Mouse (Mus musculus): ENCODE measurements around the gene Dnm2. TPM values are rescaled to one million over a fixed set of nuclear protein-coding genes. Genes with fewer than 3 reads are reported as not detected.
"Not testable (repeated sequence)": the region's sequence is repeated elsewhere in the genome, so short reads cannot be mapped to it uniquely, and the experiment has no call there.

Dnm2 gene
- polyA plus RNA-seq, 1 experiment from 2014 or later = 50.0 TPM

DNA sequence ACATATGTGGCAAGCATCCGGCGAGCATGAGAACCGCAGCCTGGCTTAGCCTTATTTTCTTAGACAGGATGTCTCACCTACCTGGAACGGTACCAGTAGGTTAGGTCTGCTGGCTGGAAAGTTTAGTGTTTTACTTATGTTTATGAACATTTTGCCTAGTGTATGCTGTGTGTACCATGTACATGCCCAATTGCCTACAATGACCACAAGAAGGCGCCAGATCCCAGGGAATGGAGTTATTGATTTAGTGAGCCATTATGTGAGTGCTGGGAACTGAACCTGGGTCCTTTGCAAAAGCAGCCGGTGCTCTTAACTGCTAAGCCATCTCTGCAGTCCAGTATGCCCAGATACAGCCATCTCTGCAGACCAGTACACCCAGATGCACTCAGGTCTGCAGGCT, 53.0 kb downstream of the Dnm2 start:
- H3K9ac ChIP-seq (ENCODE audit: low read depth, low read length) = no peak overlapping the region
- ATAC-seq (ENCODE audit: low read depth) = no peak
- H3K27me3 ChIP-seq (ENCODE audit: control insufficient read depth, insufficient read depth, low read depth, low read length) = no peaks in the 10 kb centered on the region
- no peaks in the 10 kb centered on the region for H3K4me1 ChIP-seq (ENCODE audit: control insufficient read depth, low read depth, low read length)
- WGBS (ENCODE audit: insufficient replicate concordance) = 97% methylated on average over 6 of the region's 6 CpGs
- H3K4me2 ChIP-seq (ENCODE audit: low read depth, low read length) = no peak overlapping the region
- H3K27ac ChIP-seq (ENCODE audit: low read length) = no peak overlapping the region
- peaks cover 74% of the 10 kb centered on the region for H3K36me3 ChIP-seq (ENCODE audit: control insufficient read depth, insufficient read depth)
- H3K4me3 ChIP-seq (ENCODE audit: low read depth, low read length) = no peak overlapping the region
- 0 out of 2 replicates have a peak, but pooled peaks cover 5% of the 10 kb centered on the region for H3K9me3 ChIP-seq (replicated peaks; ENCODE audit: control insufficient read depth, low read length)

DNA sequence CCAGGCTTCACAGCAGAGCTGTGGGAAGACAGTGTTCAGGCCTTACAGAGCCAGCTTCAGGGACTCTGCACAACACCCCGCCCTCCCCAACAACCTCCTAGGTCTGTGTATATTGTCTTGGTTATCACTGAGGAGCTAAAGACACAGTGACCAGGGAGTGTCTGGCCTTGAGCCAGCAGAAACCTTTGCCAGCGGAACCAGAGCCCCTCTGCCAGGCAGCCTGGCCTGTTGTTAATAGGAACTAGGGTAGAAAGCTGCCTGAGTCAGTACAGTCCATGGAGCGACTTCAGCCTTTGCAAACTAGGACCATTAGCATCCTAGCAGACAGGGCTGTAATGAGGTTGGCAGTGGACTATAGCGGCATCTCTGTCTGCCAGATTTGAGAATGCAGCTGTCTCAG, 59.4 kb downstream of the Dnm2 start:
- Histone ChIP-seq H3K36me3 (ENCODE audit: control insufficient read depth, insufficient read depth) (peaks cover 33% of the 10 kb centered on the region), H3K4me1 (ENCODE audit: control insufficient read depth, low read depth, low read length) (no peaks in the 10 kb centered on the region), H3K4me3 (ENCODE audit: low read depth, low read length) (no peak overlapping the region), H3K9me3 (replicated peaks; ENCODE audit: control insufficient read depth, low read length) (no peaks in the 10 kb centered on the region), H3K27me3 (ENCODE audit: control insufficient read depth, insufficient read depth, low read depth, low read length) (no peaks in the 10 kb centered on the region), H3K27ac (ENCODE audit: low read length) (no peak overlapping the region), H3K9ac (ENCODE audit: low read depth, low read length) (no peak overlapping the region), H3K4me2 (ENCODE audit: low read depth, low read length) (no peak overlapping the region)
- no peak for ATAC-seq (ENCODE audit: low read depth)
- whole genome bisulfite sequencing (ENCODE audit: insufficient replicate concordance) = 87% methylated on average over 4 of the region's 4 CpGs

DNA sequence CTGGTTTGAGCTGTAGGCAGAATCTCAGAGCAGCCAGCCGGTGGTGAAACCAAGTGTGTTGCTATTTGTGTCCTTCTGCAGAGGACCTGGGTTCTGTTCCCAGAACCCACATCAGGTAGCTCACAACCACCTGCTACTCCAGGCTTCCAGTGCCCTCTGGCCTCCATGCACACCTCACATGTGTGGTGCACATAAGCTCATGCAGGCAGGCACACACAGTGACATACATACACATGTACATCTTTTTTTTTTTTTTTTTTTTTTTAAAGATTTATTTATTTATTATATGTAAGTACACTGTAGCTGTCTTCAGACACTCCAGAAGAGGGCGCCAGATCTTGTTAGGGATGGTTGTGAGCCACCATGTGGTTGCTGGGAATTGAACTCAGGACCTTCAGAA, 63.5 kb downstream of the Dnm2 start:
- peaks cover 14% of the 10 kb centered on the region for H3K36me3 ChIP-seq (ENCODE audit: control insufficient read depth, insufficient read depth)
- ATAC-seq (ENCODE audit: low read depth); H3K4me2 ChIP-seq (ENCODE audit: low read depth, low read length); H3K27me3 ChIP-seq (ENCODE audit: control insufficient read depth, insufficient read depth, low read depth, low read length); H3K4me1 ChIP-seq (ENCODE audit: control insufficient read depth, low read depth, low read length); H3K27ac ChIP-seq (ENCODE audit: low read length); H3K4me3 ChIP-seq (ENCODE audit: low read depth, low read length); H3K9ac ChIP-seq (ENCODE audit: low read depth, low read length); H3K9me3 ChIP-seq (replicated peaks; ENCODE audit: control insufficient read depth, low read length): not testable (repeated sequence)
- 88% methylated on average over 1 of the region's 2 CpGs for WGBS (ENCODE audit: insufficient replicate concordance)

DNA sequence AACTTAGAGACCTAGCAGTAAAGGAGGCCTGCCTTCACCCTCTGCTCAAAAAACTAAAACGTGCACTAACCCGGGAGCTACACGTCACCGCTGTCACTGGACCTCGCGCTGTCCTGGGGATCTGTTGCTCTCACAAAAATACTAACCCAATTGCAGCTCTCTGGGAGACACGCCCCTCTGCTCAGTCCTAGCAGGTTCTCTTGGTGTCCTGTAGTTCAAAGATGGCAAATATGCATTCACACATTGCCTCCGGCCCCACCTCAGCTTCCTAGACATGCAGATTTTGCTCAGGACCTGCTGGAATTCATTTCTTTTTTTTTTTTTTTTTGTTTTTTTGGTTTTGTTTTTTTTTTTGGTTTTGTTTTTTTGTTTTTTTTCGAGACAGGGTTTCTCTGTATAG, 66.0 kb downstream of the Dnm2 start:
- Histone ChIP-seq H3K27me3 (ENCODE audit: control insufficient read depth, insufficient read depth, low read depth, low read length) (no peaks in the 10 kb centered on the region), H3K9ac (ENCODE audit: low read depth, low read length) (no peak overlapping the region), H3K9me3 (replicated peaks; ENCODE audit: control insufficient read depth, low read length) (no peaks in the 10 kb centered on the region), H3K4me1 (ENCODE audit: control insufficient read depth, low read depth, low read length) (no peaks in the 10 kb centered on the region), H3K27ac (ENCODE audit: low read length) (no peak overlapping the region), H3K36me3 (ENCODE audit: control insufficient read depth, insufficient read depth) (peaks cover 11% of the 10 kb centered on the region), H3K4me2 (ENCODE audit: low read depth, low read length) (no peak overlapping the region), H3K4me3 (ENCODE audit: low read depth, low read length) (no peak overlapping the region)
- no peak for ATAC-seq (ENCODE audit: low read depth)
- WGBS (ENCODE audit: insufficient replicate concordance) = 89% methylated on average over 9 of the region's 9 CpGs

DNA sequence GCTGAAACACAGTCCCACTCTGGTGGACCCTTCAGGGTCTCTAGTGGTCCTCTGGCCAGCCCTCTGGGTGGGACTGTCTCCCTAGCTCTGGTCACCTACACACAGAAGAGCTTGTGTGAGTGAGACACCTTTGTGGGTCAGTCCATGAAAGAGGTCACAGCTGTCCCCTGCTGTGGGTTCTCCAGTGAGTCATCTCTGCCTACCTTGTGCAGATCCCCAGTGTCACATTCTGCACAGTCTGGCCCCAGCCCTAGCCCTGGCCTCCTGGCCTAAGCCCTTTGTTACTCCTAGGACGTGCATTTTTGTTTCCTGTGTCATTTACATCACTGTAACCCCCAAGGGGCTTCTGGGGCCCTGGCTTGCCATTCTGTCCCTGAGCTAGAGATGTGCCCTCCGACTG, 69.2 kb downstream of the Dnm2 start:
- Histone ChIP-seq H3K36me3 (ENCODE audit: control insufficient read depth, insufficient read depth) (peaks cover 12% of the 10 kb centered on the region), H3K4me3 (ENCODE audit: low read depth, low read length) (no peak overlapping the region), H3K9me3 (replicated peaks; ENCODE audit: control insufficient read depth, low read length) (no peaks in the 10 kb centered on the region), H3K9ac (ENCODE audit: low read depth, low read length) (no peak overlapping the region), H3K27me3 (ENCODE audit: control insufficient read depth, insufficient read depth, low read depth, low read length) (no peaks in the 10 kb centered on the region), H3K4me2 (ENCODE audit: low read depth, low read length) (no peak overlapping the region), H3K27ac (ENCODE audit: low read length) (no peak overlapping the region), H3K4me1 (ENCODE audit: control insufficient read depth, low read depth, low read length) (no peaks in the 10 kb centered on the region)
- ATAC-seq (ENCODE audit: low read depth) = no peak
- 83% methylated on average over 2 of the region's 2 CpGs for WGBS (ENCODE audit: insufficient replicate concordance)

DNA sequence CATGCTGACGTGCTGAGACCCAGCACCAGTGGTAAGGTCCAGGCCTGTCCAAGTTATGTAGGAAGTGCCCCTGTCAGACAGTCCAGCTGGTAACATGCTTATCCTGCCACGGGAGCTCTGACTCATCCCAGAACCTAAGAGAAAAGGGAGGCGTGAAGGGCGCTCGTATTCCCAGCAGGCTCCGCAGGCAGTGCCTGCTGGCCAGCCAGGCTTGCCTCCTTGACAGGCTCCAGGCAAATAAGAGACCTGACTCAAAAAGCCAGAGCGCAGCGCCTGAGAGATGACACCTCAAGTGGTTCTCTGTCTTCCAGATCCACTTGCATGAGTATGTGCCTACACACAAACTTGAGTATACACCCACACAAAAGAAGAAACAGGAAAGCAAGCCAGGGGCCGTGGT, 70.0 kb downstream of the Dnm2 start:
- ATAC-seq (ENCODE audit: low read depth) = no peak
- Histone ChIP-seq H3K4me3 (ENCODE audit: low read depth, low read length) (no peak overlapping the region), H3K4me1 (ENCODE audit: control insufficient read depth, low read depth, low read length) (no peaks in the 10 kb centered on the region), H3K9ac (ENCODE audit: low read depth, low read length) (no peak overlapping the region), H3K27ac (ENCODE audit: low read length) (no peak overlapping the region), H3K36me3 (ENCODE audit: control insufficient read depth, insufficient read depth) (peaks cover 17% of the 10 kb centered on the region), H3K9me3 (replicated peaks; ENCODE audit: control insufficient read depth, low read length) (no peaks in the 10 kb centered on the region), H3K27me3 (ENCODE audit: control insufficient read depth, insufficient read depth, low read depth, low read length) (no peaks in the 10 kb centered on the region), H3K4me2 (ENCODE audit: low read depth, low read length) (no peak overlapping the region)
- 85% methylated on average over 9 of the region's 9 CpGs for WGBS (ENCODE audit: insufficient replicate concordance)

DNA sequence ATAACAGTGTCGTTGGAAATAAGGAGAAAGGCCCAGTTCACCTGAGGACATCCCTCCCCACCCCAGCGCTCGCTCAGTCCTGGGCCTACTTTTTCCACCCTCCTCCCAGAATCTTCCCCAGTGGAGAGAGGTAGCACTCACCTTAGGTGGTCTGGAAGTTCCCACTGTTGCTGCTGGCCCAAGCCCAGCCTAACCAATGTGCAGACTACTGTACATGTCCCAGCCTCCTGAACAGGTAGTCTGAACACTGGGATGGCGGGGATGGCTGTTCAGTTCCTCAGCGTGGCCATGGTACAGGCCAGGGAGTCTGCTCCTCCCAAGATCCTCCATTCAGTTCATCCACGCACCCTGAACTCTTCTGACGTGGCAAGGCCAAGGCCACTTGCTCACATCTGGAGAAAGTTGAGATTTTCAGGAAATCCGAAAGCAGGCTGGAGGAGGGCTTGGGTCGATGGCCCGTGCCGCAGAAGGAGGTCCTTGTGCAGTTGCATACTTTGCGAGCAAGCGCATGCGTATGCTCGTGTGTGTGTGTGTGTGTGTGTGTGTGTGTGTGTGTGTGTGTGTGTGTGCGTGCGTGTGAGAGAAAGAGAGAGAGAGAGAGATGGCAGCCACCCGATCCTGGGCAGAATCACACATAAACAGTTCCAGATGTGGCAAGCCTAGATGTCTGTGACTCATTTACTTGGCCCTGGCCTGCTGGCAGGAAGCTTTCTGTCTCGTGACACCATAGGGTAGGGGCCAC, 71.8 kb downstream of the Dnm2 start:
- WGBS (ENCODE audit: insufficient replicate concordance) = 88% methylated on average over 17 of the region's 19 CpGs
- Histone ChIP-seq H3K27ac (ENCODE audit: low read length) (no peak overlapping the region), H3K4me3 (ENCODE audit: low read depth, low read length) (no peak overlapping the region), H3K4me1 (ENCODE audit: control insufficient read depth, low read depth, low read length) (no peaks in the 10 kb centered on the region), H3K4me2 (ENCODE audit: low read depth, low read length) (no peak overlapping the region), H3K9ac (ENCODE audit: low read depth, low read length) (no peak overlapping the region), H3K27me3 (ENCODE audit: control insufficient read depth, insufficient read depth, low read depth, low read length) (no peaks in the 10 kb centered on the region), H3K36me3 (ENCODE audit: control insufficient read depth, insufficient read depth) (peaks cover 20% of the 10 kb centered on the region), H3K9me3 (replicated peaks; ENCODE audit: control insufficient read depth, low read length) (no peaks in the 10 kb centered on the region)
- no peak for ATAC-seq (ENCODE audit: low read depth)

DNA sequence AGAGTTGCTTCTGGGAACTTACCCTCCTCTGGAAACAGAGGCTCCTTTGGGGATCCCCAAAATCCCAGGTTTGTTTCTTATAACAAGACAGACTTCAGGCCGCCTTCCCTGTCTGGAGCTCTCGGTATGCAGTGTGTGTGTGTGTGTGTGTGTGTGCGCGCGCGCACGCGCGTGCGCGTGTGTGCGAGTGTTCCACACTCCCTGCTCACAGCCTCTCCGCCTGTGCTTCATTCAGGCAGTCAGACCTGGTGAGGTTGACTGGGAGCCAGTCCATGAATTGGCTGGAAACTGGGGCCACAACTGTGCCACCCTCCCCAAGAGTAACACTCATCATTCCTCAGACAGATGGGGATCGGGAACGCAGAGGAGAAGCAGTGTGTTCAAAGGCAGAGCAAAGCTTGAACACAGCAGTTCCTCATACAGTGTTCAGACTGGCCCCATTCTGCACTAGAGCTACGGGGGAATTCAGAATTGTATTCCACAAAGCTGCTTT, 72.4 kb downstream of the Dnm2 start:
- 94% methylated on average over 16 of the region's 16 CpGs for WGBS (ENCODE audit: insufficient replicate concordance)
- Histone ChIP-seq H3K27me3 (ENCODE audit: control insufficient read depth, insufficient read depth, low read depth, low read length) (no peaks in the 10 kb centered on the region), H3K9ac (ENCODE audit: low read depth, low read length) (no peak overlapping the region), H3K36me3 (ENCODE audit: control insufficient read depth, insufficient read depth) (peaks cover 18% of the 10 kb centered on the region), H3K4me1 (ENCODE audit: control insufficient read depth, low read depth, low read length) (no peaks in the 10 kb centered on the region), H3K4me3 (ENCODE audit: low read depth, low read length) (no peak overlapping the region), H3K9me3 (replicated peaks; ENCODE audit: control insufficient read depth, low read length) (no peaks in the 10 kb centered on the region), H3K4me2 (ENCODE audit: low read depth, low read length) (no peak overlapping the region), H3K27ac (ENCODE audit: low read length) (no peak overlapping the region)
- ATAC-seq (ENCODE audit: low read depth) = no peak

DNA sequence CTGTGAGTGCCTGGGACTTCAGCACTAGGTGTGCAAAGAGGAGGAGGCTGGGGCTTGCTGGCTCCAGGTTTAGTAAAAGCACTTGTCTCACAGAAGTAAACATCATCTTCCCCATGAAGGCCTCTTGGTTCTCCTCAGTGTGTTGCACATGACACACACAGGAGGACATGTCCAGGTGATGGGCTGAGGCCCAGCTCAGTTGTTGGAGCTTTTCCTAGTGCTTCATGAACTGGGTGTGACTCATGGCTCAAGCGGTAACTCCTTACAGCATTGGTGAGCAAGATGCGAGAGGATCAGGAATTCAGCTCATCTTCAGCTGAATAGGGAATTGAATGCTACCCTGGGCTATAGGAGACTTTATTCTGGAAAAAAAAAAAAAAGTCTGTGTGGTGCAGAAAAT, 73.0 kb downstream of the Dnm2 start:
- Histone ChIP-seq H3K27me3 (ENCODE audit: control insufficient read depth, insufficient read depth, low read depth, low read length) (no peaks in the 10 kb centered on the region), H3K36me3 (ENCODE audit: control insufficient read depth, insufficient read depth) (peaks cover 18% of the 10 kb centered on the region), H3K9ac (ENCODE audit: low read depth, low read length) (no peak overlapping the region), H3K4me2 (ENCODE audit: low read depth, low read length) (no peak overlapping the region), H3K4me3 (ENCODE audit: low read depth, low read length) (no peak overlapping the region), H3K27ac (ENCODE audit: low read length) (no peak overlapping the region), H3K9me3 (replicated peaks; ENCODE audit: control insufficient read depth, low read length) (no peaks in the 10 kb centered on the region), H3K4me1 (ENCODE audit: control insufficient read depth, low read depth, low read length) (no peaks in the 10 kb centered on the region)
- no peak for ATAC-seq (ENCODE audit: low read depth)
- 90% methylated on average over 2 of the region's 2 CpGs for whole genome bisulfite sequencing (ENCODE audit: insufficient replicate concordance)
